Mouse (Mus musculus): Measurements from ENCODE around the gene Smtn.

Smtn gene

GRCm38 (mm10) chr11:3526979-3527738 lies 13.3 kb downstream of the Smtn start:
- no peak for DNase-seq

- DNase-seq: no peak
Observed at GRCm38 (mm10) chr11:3526207-3526606, 14.2 kb downstream of the Smtn start.

GRCm38 (mm10) chr11:3525560-3525959 lies 14.9 kb downstream of the Smtn start:
- no peak for DNase-seq

- no peak for DNase-seq
Observed at GRCm38 (mm10) chr11:3523840-3524582, 16.4 kb downstream of the Smtn start.

- DNase-seq: no peak
Observed at GRCm38 (mm10) chr11:3522285-3523000, 18.0 kb downstream of the Smtn start.

- DNase-seq: no peak
Observed at GRCm38 (mm10) chr11:3521339-3522224, 18.8 kb downstream of the Smtn start.

GRCm38 (mm10) chr11:3520919-3521318 lies 19.5 kb downstream of the Smtn start:
- DNase-seq: no peak

GRCm38 (mm10) chr11:3519756-3520398 lies 20.5 kb downstream of the Smtn start:
- DNase-seq: no peak

- DNase-seq: no peak
Observed at GRCm38 (mm10) chr11:3519051-3519726, 21.2 kb downstream of the Smtn start.

GRCm38 (mm10) chr11:3517846-3518732 lies 22.3 kb downstream of the Smtn start:
- peak; percentile 38 for DNase-seq

GRCm38 (mm10) chr11:3516859-3517845 lies 23.3 kb downstream of the Smtn start:
- peak; percentile 19 for DNase-seq

- DNase-seq: no peak
Observed at GRCm38 (mm10) chr11:3516121-3516520, 24.3 kb downstream of the Smtn start.

- DNase-seq: no peak
Observed at GRCm38 (mm10) chr11:3515637-3516036, 24.8 kb downstream of the Smtn start.

GRCm38 (mm10) chr11:3515216-3515615 lies 25.2 kb downstream of the Smtn start:
- DNase-seq: no peak

GRCm38 (mm10) chr11:3514529-3515054 lies 25.8 kb downstream of the Smtn start, which contains the start of gene Selenom:
Gene Selenom (plus strand): TSS chr11:3514684.
- DNase-seq: peak; percentile 89

GRCm38 (mm10) chr11:3513291-3513690 lies 27.1 kb downstream of the Smtn start:
- DNase-seq: no peak

- no peak for DNase-seq
Observed at GRCm38 (mm10) chr11:3510321-3510720, 30.1 kb downstream of the Smtn start.

- DNase-seq: peak; percentile 72
Observed at GRCm38 (mm10) chr11:3509181-3510085, 31.0 kb downstream of the Smtn start.

All from kidney, adult 11 months (tissue).